Mouse (Mus musculus): Measurements from ENCODE around the gene Abcg2.
"Not testable (repeated sequence)": the region's sequence is repeated elsewhere in the genome, so short reads cannot be mapped to it uniquely, and the experiment has no call there.

Gene Abcg2

GRCm38 (mm10) chr6:58584223-58584622 lies at the start of gene Abcg2:
Gene Abcg2 (plus strand): TSS chr6:58584523.
- DNase-seq, result not testable (repeated sequence)

DNA sequence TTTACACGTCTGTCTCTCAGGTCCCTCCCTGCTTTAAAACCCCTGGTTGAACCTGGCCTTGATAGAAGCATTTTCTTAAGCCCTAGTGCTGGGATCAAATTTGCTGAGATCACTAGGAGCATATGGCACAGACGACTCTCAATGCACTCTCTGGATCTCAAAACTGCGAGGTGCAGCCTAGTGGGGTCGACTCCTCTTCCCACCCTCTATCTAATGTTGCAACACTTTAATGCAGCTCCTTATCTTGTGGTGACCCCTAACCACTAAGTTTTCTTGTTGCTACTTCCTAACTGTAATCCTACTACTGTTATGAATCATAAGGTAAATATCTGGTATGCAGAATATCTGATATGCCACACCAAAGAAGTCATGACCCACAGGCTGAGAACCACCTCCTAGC lies 44.1 kb upstream of the Abcg2 start:
- DNase-seq, result not testable (repeated sequence)

DNA sequence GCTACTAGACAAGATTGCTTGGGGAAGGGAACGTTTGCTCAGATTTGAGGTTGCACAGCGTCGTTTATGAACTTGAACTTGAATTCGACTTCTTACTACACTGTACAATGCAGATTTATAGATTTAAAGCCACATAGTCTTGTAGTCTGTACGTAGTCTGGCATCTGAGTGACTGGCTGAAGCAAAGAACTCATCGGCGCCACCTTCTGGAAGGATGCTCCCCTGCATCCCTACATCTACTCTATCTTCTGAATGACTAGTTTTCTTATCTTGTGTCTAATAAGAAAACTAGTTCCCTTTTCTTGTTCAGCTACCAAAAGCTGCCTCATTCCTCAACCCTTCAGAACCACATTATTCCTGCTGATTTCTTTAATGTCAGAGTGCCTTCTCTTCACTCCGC lies 41.5 kb upstream of the Abcg2 start:
- DNase-seq, result not testable (repeated sequence)

DNA sequence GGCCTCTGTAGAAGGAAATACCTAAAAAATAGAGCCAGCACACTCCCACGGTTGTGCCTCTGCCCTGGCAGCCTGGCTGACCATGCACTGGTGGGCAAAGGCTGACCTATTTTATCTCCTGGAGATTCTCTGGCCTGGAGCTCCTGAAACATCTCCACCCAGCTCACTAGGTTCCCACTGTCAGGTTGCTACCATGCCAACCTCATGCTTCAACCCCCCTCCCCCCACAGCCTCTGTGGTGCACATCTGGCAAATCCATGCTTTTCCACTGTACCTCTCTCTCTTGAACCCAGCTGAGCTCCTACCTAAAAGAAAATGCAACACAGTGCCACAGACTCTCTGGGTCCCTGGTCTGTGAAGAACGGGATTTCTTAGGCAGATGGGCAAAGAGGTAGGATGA lies 39.4 kb upstream of the Abcg2 start:
- not testable (repeated sequence) for DNase-seq

- DNase-seq, result not testable (repeated sequence)
These were observed 38.3 kb upstream of the Abcg2 start for GRCm38 (mm10) chr6:58546050-58546449.

DNA sequence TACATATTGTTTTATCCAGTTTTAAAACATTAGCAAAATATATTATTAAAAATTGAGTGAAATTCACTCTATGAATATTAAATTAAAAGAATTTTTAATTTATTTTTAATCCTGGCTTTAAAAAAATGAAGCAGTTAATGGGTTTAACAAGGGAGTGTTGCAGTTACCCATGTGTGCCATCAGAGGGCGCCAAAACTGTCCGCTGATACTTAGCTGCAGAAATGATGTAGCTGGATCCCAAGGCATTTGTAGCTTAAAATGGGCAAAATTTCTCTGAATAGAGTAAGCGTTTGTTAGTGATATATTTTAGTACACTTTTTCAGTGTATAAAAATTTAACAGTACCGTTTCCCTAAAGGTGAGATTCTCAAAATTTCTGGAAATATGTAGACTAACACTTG lies 37.5 kb upstream of the Abcg2 start:
- DNase-seq, result peak; percentile 16

- DNase-seq, result not testable (repeated sequence)
These were observed 30.5 kb upstream of the Abcg2 start for GRCm38 (mm10) chr6:58553812-58554211.

GRCm38 (mm10) chr6:58593987-58594844 lies 9.9 kb downstream of the Abcg2 start:
- DNase-seq, result not testable (repeated sequence)

DNA sequence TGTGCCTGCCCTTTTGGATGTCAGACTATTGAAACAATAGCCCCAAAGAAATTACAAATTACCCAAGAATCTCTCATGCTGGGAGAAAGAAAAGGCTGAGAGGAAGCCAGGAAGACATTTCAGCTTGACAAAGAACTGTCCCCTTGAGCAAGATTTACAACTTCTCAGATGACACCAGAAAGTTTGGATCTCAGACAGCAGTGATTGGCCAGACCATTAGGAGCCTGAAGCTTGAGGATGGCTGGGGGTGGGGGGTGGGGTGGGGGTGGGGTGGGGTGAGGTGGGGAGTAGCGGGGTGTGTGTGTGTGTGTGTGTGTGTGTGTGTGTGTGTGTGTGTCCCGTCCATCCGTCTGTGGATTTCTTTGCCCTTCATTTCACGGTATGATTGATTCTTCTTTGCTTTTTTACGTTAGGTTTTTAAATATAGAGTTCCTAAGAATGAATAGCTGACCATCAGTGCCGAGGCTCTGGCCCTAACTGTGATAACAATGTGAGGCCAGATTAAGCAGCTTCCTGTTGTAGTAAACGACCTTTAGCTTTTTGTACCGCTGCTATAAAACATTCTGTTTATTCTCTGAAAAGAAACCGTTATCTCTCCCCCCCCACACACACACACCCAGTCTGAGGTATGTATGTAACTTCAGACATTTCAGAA lies 11.4 kb downstream of the Abcg2 start:
- not testable (repeated sequence) for DNase-seq

- DNase-seq, result no peak
These were observed 12.0 kb downstream of the Abcg2 start for GRCm38 (mm10) chr6:58596294-58596653.

GRCm38 (mm10) chr6:58602119-58602518 lies 17.8 kb downstream of the Abcg2 start:
- not testable (repeated sequence) for DNase-seq

DNA sequence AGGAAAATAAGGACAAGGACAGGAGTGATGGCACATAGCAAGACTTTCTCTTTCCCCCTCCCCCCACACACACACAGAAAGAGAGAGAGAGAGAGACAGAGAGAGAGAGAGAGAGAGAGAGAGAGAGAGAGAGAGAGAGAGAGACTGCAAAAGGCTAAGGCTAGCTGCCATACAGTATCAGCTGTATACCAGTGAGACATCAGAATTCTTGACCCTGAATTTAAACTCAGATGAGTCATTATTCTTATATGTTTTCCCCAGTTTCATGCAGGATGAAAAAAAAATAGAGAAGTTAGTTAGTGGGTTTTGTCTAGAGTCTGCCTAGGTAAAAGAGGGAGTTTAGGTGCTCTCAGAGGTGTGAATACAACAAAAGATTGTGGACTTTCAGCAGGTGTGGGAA lies 18.7 kb downstream of the Abcg2 start:
- not testable (repeated sequence) for DNase-seq

DNA sequence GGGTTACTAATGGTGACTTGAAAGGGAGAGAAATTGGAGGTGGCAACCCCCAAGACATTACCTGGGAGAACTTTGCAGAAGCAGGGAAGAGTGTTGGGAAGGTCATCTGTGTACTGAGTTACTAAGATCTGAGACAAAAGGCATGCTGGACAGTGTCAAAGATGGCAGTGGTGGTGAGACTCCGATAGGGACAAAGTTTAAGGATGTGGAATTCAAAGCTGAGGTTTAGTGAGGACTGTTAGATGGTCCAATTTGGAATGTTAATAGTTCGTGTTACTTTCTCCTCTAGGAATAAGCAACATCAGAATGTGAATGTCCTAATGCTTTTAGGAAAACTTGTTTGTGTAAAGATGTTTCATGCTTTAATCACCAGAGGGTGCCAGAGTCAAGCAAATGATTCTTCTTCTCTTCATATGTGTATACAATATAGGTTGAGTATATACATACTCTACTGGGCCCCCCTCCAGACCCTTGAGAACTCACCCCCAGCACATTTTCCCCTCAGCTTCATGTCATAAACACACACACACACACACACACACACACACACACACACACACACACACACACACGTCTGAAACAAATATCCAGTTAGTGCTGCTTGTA lies 19.3 kb downstream of the Abcg2 start:
- peak; percentile 2 for DNase-seq

DNA sequence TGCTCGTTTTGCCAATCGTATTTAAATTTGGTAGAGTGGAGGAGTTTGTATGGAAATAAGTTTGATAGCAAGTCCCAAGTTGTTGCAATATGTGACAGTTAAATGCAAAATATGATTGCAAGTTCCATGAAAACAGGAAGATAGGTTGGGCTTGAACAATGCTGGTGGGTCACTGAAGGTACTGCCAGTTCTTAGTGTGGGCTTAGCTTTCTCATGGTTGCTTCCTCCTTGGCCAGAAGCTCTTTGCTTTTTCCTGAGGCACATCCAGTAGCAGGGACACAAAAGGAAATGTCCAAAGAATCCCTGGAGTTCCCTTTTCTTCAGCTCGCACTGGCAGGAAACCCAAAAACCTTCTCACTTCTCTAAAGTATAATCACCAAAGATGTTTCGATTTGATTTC lies 22.3 kb downstream of the Abcg2 start:
- no peak for DNase-seq

GRCm38 (mm10) chr6:58608422-58608821 lies 24.1 kb downstream of the Abcg2 start:
- no peak for DNase-seq

GRCm38 (mm10) chr6:58609919-58610759 lies 25.8 kb downstream of the Abcg2 start:
- DNase-seq, result no peak

DNA sequence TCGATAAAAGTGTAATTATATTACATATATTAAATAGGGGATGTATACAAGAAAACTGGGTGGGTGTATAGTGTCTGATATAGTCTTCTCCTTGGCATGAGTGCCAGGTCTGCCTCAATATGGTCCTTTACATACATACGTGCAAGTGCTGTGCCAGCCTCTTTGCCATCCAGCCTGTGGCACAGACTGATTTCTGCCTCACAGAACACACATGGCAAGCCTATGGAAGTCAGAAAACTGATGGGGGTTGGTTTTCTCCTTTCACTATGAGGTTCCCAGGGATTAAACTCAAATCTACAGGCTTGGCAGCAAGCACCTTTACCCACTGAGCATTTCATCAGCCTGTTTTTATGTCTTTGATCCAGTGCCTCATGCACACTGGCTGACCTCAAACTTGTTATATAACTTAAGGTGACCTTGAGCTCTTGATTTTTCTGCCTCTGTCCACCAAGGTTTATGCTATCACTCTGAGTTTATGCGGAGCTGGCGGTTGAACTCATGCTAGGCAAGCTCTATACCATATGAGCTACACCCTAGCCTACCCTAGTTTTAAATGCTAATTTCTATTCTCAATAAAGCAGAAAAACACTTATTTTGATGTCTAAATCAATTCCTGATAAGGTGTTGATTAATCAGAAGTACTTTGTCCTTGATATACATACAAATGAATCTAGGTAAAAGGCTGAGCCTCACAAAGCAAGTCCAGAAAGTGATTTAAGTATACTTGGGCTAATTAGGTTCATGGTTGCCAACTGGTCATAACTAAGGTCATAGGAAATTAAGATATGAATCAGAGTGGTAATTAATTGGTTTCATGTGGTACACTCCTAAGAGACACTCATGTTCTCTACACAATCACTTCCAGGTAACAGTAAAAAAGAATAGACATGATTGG lies 26.7 kb downstream of the Abcg2 start:
- no peak for DNase-seq

GRCm38 (mm10) chr6:58624126-58624525 lies 39.8 kb downstream of the Abcg2 start:
- DNase-seq, result no peak

DNA sequence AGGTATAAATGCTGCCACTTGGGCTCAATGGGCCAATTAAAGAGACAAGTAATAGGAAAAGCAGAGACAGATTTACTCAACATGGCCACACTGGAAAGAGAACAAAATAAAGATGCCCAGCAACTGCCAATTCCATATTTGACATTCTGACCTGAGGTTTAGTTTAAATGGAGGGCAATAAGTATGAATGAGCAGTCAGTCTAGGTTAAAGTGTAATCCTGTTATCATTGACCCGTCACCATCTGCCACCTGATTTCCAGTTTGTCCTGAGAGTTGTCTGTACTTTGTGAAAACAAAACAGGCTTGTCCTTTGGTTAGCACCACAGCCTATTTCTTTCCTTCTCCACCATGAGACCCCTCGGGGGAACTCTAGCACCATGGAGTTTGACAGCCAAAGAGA lies 44.9 kb downstream of the Abcg2 start:
- no peak for DNase-seq

GRCm38 (mm10) chr6:58632419-58632818 lies 48.1 kb downstream of the Abcg2 start:
- DNase-seq, result no peak

DNA sequence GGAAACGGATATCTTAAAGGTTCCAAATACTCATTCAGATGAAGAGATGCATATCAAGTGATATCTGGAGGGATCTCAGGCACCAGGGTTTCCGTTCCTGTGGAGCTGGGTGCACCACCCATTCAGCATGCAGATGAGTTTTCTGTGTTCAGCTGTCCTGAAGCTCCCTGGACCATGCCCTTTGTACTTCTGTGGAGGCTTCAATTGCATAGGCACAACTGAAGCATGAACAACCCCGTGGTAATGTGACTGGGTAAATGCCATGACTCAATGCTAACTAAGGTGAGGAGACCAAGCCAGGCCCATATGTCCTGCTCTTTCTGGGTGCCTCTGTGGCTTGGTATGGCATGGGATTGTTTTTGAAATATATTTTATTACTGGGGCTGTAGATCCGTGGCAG lies 49.4 kb downstream of the Abcg2 start:
- DNase-seq, result no peak

DNA sequence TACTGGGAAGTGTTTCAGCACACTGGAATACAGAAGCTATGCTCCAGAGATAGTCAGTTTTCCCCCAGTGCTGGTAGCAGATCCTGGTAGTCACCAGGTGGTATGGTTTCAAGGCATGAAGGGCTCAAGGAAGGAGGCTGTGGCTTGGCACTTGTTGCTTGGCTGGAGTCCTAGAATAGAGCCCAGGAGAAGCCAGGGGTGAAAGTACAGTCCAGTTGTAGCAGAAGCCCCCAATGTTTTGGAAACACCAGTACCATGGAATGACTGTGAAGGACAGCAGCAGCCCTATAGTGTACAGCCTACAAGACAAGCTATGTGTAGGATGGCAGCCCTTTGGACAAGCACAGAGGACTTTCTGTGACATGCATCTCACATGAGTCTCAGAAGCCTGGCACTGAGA lies 54.2 kb downstream of the Abcg2 start:
- no peak for DNase-seq

Data from cerebellum, adult 11 months (tissue).